Mouse (Mus musculus) adrenal gland, postnatal 10 days (tissue): ENCODE measurements around the gene Eme1. TPM values are rescaled to one million over a fixed set of nuclear protein-coding genes. Genes with fewer than 3 reads are reported as not detected.
A peak's percentile ranks its signal among the peaks of the same experiment; 100 is the strongest.

Source experiments
- DNase-seq: peaks from one replicate; pipeline ENCODE4 v3.0.0; 2021; ENCODE audit warnings: mixed read lengths
- total RNA-seq, 2 experiments: library from RNA; stranded (reverse); gene quantifications; 2 replicates each; pipeline ENCODE4 v1.2.3; 2021

Eme1 gene
- total RNA-seq, 2 experiments from 2014 or later: 2.0 to 3.6 TPM

- DNase-seq: no peak
Observed at GRCm38 (mm10) chr11:94646457-94646856, 7.3 kb downstream of the Eme1 start.

- no peak for DNase-seq
Observed at GRCm38 (mm10) chr11:94644461-94645219, 9.1 kb downstream of the Eme1 start.

GRCm38 (mm10) chr11:94634431-94634830 lies 19.3 kb downstream of the Eme1 start:
- DNase-seq: no peak

GRCm38 (mm10) chr11:94632988-94633387 lies 20.8 kb downstream of the Eme1 start:
- DNase-seq: no peak

GRCm38 (mm10) chr11:94631969-94632368 lies 21.8 kb downstream of the Eme1 start:
- no peak for DNase-seq

GRCm38 (mm10) chr11:94630199-94631011 lies 23.4 kb downstream of the Eme1 start:
- peak; percentile 78 for DNase-seq

GRCm38 (mm10) chr11:94629884-94630198 lies 23.9 kb downstream of the Eme1 start:
- DNase-seq: no peak

- DNase-seq: peak; percentile 98
Observed at GRCm38 (mm10) chr11:94629199-94629883, 24.4 kb downstream of the Eme1 start, which contains the start of gene Lrrc59. Gene Lrrc59 (plus strand): TSS chr11:94629767.

- DNase-seq: no peak
Observed at GRCm38 (mm10) chr11:94622162-94622561, 31.6 kb downstream of the Eme1 start.

GRCm38 (mm10) chr11:94621458-94621852 lies 32.3 kb downstream of the Eme1 start:
- DNase-seq: no peak

- DNase-seq: no peak
Observed at GRCm38 (mm10) chr11:94620766-94621457, 32.9 kb downstream of the Eme1 start.

GRCm38 (mm10) chr11:94617646-94618045 lies 36.1 kb downstream of the Eme1 start:
- DNase-seq: no peak

- no peak for DNase-seq
Observed at GRCm38 (mm10) chr11:94615494-94615893, 38.3 kb downstream of the Eme1 start.

- DNase-seq: no peak
Observed at GRCm38 (mm10) chr11:94614603-94615002, 39.2 kb downstream of the Eme1 start.

- DNase-seq: peak; percentile 62
Observed at GRCm38 (mm10) chr11:94610744-94611740, 42.7 kb downstream of the Eme1 start.

GRCm38 (mm10) chr11:94602356-94602955 lies 51.3 kb downstream of the Eme1 start:
- DNase-seq: peak; percentile 32

GRCm38 (mm10) chr11:94601321-94602281 lies 52.2 kb downstream of the Eme1 start, which contains the start of gene Acsf2:
Gene Acsf2 (minus strand): TSS chr11:94601871.
- peak; percentile 90 for DNase-seq

GRCm38 (mm10) chr11:94600447-94600846 lies 53.3 kb downstream of the Eme1 start:
- no peak for DNase-seq

GRCm38 (mm10) chr11:94598437-94599120 lies 55.2 kb downstream of the Eme1 start:
- no peak for DNase-seq
